Mouse (Mus musculus): ENCODE measurements around the gene Afp.

DNA sequence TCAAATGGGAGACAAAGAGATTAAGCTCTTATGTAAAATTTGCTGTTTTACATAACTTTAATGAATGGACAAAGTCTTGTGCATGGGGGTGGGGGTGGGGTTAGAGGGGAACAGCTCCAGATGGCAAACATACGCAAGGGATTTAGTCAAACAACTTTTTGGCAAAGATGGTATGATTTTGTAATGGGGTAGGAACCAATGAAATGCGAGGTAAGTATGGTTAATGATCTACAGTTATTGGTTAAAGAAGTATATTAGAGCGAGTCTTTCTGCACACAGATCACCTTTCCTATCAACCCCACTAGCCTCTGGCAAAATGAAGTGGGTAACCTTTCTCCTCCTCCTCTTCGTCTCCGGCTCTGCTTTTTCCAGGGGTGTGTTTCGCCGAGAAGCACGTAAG is 29.9 kb upstream of the Afp start, which contains the start of gene Alb:
- no peak for TF ChIP-seq POLR2A (IDR thresholded peaks at IDR 0.05; ENCODE audit: low read depth, low read length)
- no peak for TF ChIP-seq CTCF (IDR thresholded peaks at IDR 0.05; ENCODE audit: borderline replicate concordance, insufficient read depth, low read length)
